Mouse (Mus musculus) liver, embryonic 12.5 days (tissue): ENCODE data around the gene Tpcn1. TPM values are rescaled to one million over a fixed set of nuclear protein-coding genes. Genes with fewer than 3 reads are reported as not detected.

Experiments
- ATAC-seq: fragments of 200-750 bp; cut with Nextera tagmentation; 2 replicates; pipeline ENCODE4 v1.8.0; 2017; ENCODE audit warnings: moderate number of reproducible peaks, mild to moderate bottlenecking, moderate library complexity
- H3K27ac ChIP-seq: fragments of 300-500 bp; sonication (generic); 2 replicates; pipeline ENCODE4 v1.5.1; 2016; ENCODE audit warnings: mild to moderate bottlenecking
- H3K27me3 ChIP-seq: fragments of 300-500 bp; sonication (generic); replicated peaks from 2 replicates; pipeline ENCODE4 v1.6.1; 2016; ENCODE audit warnings: mild to moderate bottlenecking, moderate library complexity
- H3K36me3 ChIP-seq: fragments of 300-500 bp; sonication (generic); 2 replicates; pipeline ENCODE4 v1.6.1; 2016; ENCODE audit warnings: mild to moderate bottlenecking, moderate library complexity
- H3K4me1 ChIP-seq: fragments of 300-500 bp; sonication (generic); 2 replicates; pipeline ENCODE4 v1.6.1; 2016
- H3K4me2 ChIP-seq: fragments of 300-500 bp; sonication (generic); 2 replicates; pipeline ENCODE4 v1.6.1; 2016; ENCODE audit warnings: mild to moderate bottlenecking, moderate library complexity
- H3K4me3 ChIP-seq: fragments of 300-500 bp; sonication (generic); 2 replicates; pipeline ENCODE4 v1.5.1; 2016; ENCODE audit warnings: mild to moderate bottlenecking, moderate library complexity
- H3K9ac ChIP-seq: fragments of 300-500 bp; sonication (generic); 2 replicates; pipeline ENCODE4 v1.6.1; 2016; ENCODE audit warnings: mild to moderate bottlenecking, moderate library complexity
- H3K9me3 ChIP-seq: fragments of 300-500 bp; sonication (generic); replicated peaks from 2 replicates; pipeline ENCODE4 v1.6.1; 2016; ENCODE audit warnings: mild to moderate bottlenecking, moderate library complexity
- WGBS: fragments of 180-500 bp; shearing (Covaris S2); methylation state at CpG from one replicate; pipeline ENCODE4 v1.1.7; 2016; ENCODE audit not compliant: insufficient replicate concordance; 5-methylcytosine and 5-hydroxymethylcytosine counted together
- polyA plus RNA-seq: library from polyadenylated mRNA; unstranded; fragments of >200 nt; fragmentation: Nextera tagmentation; extraction: Ambion mirVana; gene quantifications from 2 replicates; pipeline ENCODE4 v1.2.1, GENCODE M21; 2016

Gene Tpcn1
- polyA plus RNA-seq, 1 experiment from 2014 or later, result 24.8 TPM

DNA sequence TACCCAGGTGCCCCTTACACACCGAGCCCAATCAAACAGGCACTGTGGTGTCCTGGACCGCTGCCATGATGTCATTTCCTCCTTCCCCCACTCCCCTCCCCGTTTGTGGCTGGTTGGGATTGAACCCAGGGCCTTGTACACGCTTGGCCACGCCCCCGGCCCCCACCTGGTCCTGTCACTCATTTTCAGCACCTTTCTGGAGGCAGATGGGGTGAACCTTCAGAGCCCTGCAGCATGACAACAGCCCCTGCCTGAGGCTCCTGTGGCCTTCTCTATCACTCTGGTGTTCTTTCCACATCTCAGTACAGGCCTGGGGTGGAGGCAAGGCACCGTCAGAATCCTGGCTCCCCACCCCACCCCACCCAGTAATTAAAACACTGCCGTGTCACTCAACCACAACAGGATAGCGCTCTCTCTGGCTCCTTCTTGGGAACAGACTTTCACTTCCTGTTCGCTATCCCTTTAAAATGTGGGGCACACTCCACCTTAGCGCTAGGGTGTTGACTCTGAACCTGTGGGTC lies 11.6 kb downstream of the Tpcn1 start:
- 43% methylated on average over 11 of the region's 11 CpGs for WGBS
- peak overlapping the region; percentile 71 for H3K9ac ChIP-seq
- H3K4me2 ChIP-seq, result peak overlapping the region; percentile 70
- H3K9me3 ChIP-seq, result no peaks in the 10 kb centered on the region
- 0 out of 2 replicates have a peak overlapping the region, but pooled peaks have one; percentile 4 for H3K4me3 ChIP-seq
- H3K27me3 ChIP-seq, result no peaks in the 10 kb centered on the region
- H3K4me1 ChIP-seq, result peaks cover 82% of the 10 kb centered on the region
- peak; percentile 80 for ATAC-seq
- H3K36me3 ChIP-seq, result peaks cover 68% of the 10 kb centered on the region
- peak overlapping the region; percentile 98 for H3K27ac ChIP-seq

DNA sequence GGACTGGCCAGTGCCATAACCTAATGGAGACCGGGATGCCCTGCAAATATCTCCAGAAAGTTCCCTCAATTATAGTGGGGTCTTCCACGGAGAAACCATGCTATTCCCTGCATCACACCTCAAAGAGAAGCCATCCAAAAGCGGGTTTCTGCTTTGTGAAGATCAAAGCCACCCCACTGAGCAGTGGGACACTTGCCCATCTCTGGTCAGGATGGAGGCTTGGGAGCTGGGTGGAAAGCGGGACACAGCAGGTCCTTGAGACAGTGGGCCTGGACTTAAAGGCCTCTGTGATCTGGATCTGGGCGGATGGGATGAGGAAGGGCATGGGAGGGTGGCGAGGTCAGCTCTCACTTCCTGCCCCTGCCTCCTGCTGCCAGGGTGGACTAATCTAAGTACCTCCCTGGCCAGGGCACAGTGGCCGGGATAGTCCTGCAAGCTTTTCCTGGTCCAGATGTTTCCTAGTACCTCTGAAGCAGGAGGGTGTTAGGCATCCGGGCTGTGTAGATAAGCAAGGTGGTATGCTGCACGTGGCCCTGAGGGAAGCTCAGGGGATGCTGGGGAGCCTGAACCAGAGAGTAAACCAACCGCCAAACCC lies 13.9 kb downstream of the Tpcn1 start:
- Histone ChIP-seq H3K9me3 (no peaks in the 10 kb centered on the region), H3K27me3 (no peaks in the 10 kb centered on the region), H3K4me2 (no peak overlapping the region), H3K4me1 (peaks cover 85% of the 10 kb centered on the region), H3K36me3 (peaks cover 64% of the 10 kb centered on the region), H3K4me3 (no peak overlapping the region), H3K27ac (no peak overlapping the region), H3K9ac (no peak overlapping the region)
- WGBS, result 62% methylated on average over 10 of the region's 10 CpGs
- no peak for ATAC-seq

GRCm38 (mm10) chr5:120571056-120571740 lies 17.3 kb downstream of the Tpcn1 start:
- H3K36me3 ChIP-seq, result peaks cover 68% of the 10 kb centered on the region
- H3K4me2 ChIP-seq, result no peak overlapping the region
- no peak overlapping the region for H3K9ac ChIP-seq
- 83% methylated on average over 14 of the region's 14 CpGs for WGBS
- no peaks in the 10 kb centered on the region for H3K27me3 ChIP-seq
- H3K27ac ChIP-seq, result no peak overlapping the region
- H3K9me3 ChIP-seq, result no peaks in the 10 kb centered on the region
- H3K4me3 ChIP-seq, result no peak overlapping the region
- peaks cover 86% of the 10 kb centered on the region for H3K4me1 ChIP-seq
- no peak for ATAC-seq

DNA sequence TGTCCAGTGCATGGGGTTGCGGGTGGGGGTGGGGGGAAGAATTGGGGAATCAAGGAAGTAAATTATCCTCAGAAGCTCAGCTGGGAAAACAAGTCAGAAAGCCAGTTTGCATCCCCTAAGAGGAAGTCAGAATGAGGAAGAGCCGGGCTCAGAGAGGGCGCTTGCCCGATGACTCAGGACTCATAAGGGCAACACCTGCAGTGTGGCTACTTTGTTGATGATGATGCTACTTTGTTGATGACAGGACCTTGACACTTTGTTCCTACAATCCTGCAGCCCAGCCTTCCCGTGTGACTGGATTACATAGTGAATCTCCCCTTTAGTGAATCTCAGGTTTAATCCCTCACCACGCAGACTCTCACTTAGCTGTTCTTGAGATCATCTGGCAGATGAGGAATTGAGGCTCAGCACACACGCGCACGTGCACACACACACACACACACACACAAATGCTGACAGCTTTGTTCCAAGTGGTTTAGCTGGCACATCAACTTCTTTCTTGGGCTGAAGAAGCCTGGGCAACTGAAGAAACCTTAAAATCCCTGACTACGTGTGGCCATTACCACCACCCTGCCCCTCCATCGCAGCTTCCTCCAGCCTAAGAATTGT lies 18.1 kb downstream of the Tpcn1 start:
- no peak for ATAC-seq

DNA sequence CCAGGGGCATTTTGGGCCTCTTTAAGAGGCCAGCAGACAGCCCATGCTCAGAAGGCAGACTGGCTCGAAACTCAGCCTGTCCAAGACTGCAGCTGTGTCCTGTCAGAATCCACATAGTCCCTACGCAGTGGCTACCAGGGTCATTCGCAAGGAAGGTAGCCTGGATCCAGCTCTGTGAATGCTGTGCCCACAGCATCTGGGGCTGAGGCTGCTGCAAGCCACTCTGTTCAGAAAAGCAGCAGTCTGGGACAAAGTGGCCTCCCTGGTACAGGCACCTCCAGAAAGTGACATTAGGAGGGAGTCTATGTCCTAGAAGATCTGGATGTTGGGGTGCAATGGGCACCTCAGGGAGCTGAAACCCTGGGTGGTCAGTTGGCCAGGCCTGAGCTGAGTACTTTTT lies 18.7 kb downstream of the Tpcn1 start:
- Histone ChIP-seq H3K9me3 (no peaks in the 10 kb centered on the region), H3K27ac (peak overlapping the region; percentile 3; the same call in 1 of the 2 replicates), H3K36me3 (peaks cover 69% of the 10 kb centered on the region), H3K4me2 (no peak overlapping the region), H3K9ac (no peak overlapping the region; the same call in 1 of the 2 replicates), H3K27me3 (no peaks in the 10 kb centered on the region), H3K4me1 (peaks cover 88% of the 10 kb centered on the region), H3K4me3 (no peak overlapping the region)
- WGBS, result 90% methylated on average over 3 of the region's 3 CpGs
- no peak for ATAC-seq

More for the DNA sequence above, 18.1 kb downstream of the Tpcn1 start:
- 69% methylated on average over 11 of the region's 11 CpGs for WGBS
- Histone ChIP-seq H3K36me3 (peaks cover 72% of the 10 kb centered on the region), H3K4me3 (no peak overlapping the region), H3K4me1 (peaks cover 88% of the 10 kb centered on the region), H3K9ac (no peak overlapping the region), H3K27me3 (no peaks in the 10 kb centered on the region), H3K27ac (no peak overlapping the region), H3K9me3 (no peaks in the 10 kb centered on the region), H3K4me2 (no peak overlapping the region)

GRCm38 (mm10) chr5:120568964-120569363 lies 19.5 kb downstream of the Tpcn1 start:
- H3K4me1 ChIP-seq, result peaks cover 89% of the 10 kb centered on the region
- H3K4me3 ChIP-seq, result no peak overlapping the region
- no peaks in the 10 kb centered on the region for H3K9me3 ChIP-seq
- WGBS, result 54% methylated on average over 4 of the region's 4 CpGs
- H3K9ac ChIP-seq, result no peak overlapping the region
- H3K27ac ChIP-seq, result no peak overlapping the region
- no peaks in the 10 kb centered on the region for H3K27me3 ChIP-seq
- H3K36me3 ChIP-seq, result peaks cover 61% of the 10 kb centered on the region
- H3K4me2 ChIP-seq, result no peak overlapping the region
- ATAC-seq, result 0 out of 2 replicates have a peak, but pooled peaks have one; percentile 13

GRCm38 (mm10) chr5:120568336-120568768 lies 20.1 kb downstream of the Tpcn1 start:
- no peak for ATAC-seq
- Histone ChIP-seq H3K9ac (no peak overlapping the region), H3K4me2 (no peak overlapping the region)

GRCm38 (mm10) chr5:120567761-120568211 lies 20.7 kb downstream of the Tpcn1 start:
- H3K27ac ChIP-seq, result no peak overlapping the region
- no peaks in the 10 kb centered on the region for H3K9me3 ChIP-seq
- H3K27me3 ChIP-seq, result no peaks in the 10 kb centered on the region
- WGBS, result 84% methylated on average over 14 of the region's 14 CpGs
- ATAC-seq, result no peak
- H3K4me1 ChIP-seq, result peaks cover 94% of the 10 kb centered on the region
- H3K36me3 ChIP-seq, result peaks cover 50% of the 10 kb centered on the region
- no peak overlapping the region for H3K9ac ChIP-seq
- no peak overlapping the region for H3K4me2 ChIP-seq
- no peak overlapping the region for H3K4me3 ChIP-seq

More at GRCm38 (mm10) chr5:120568336-120568768, 20.1 kb downstream of the Tpcn1 start:
- Histone ChIP-seq H3K36me3 (peaks cover 55% of the 10 kb centered on the region), H3K27ac (no peak overlapping the region), H3K9me3 (no peaks in the 10 kb centered on the region), H3K4me3 (no peak overlapping the region), H3K4me1 (peaks cover 89% of the 10 kb centered on the region), H3K27me3 (no peaks in the 10 kb centered on the region)
- WGBS, result 79% methylated on average over 9 of the region's 9 CpGs

GRCm38 (mm10) chr5:120567253-120567701 lies 21.2 kb downstream of the Tpcn1 start:
- no peak overlapping the region for H3K27ac ChIP-seq
- no peaks in the 10 kb centered on the region for H3K27me3 ChIP-seq
- no peak overlapping the region for H3K4me2 ChIP-seq
- WGBS, result 71% methylated on average over 21 of the region's 21 CpGs
- peaks cover 97% of the 10 kb centered on the region for H3K4me1 ChIP-seq
- no peak for ATAC-seq
- no peak overlapping the region for H3K4me3 ChIP-seq
- H3K9ac ChIP-seq, result no peak overlapping the region
- no peaks in the 10 kb centered on the region for H3K9me3 ChIP-seq
- H3K36me3 ChIP-seq, result peaks cover 47% of the 10 kb centered on the region

- Histone ChIP-seq H3K4me1 (peaks cover 98% of the 10 kb centered on the region), H3K27me3 (no peaks in the 10 kb centered on the region), H3K9ac (no peak overlapping the region), H3K27ac (0 out of 2 replicates have a peak overlapping the region, but pooled peaks have one; percentile 17), H3K36me3 (peaks cover 47% of the 10 kb centered on the region), H3K4me3 (no peak overlapping the region), H3K9me3 (no peaks in the 10 kb centered on the region), H3K4me2 (no peak overlapping the region)
- WGBS, result 59% methylated on average over 9 of the region's 9 CpGs
- no peak for ATAC-seq
Measured at GRCm38 (mm10) chr5:120566681-120567252, 21.7 kb downstream of the Tpcn1 start.

DNA sequence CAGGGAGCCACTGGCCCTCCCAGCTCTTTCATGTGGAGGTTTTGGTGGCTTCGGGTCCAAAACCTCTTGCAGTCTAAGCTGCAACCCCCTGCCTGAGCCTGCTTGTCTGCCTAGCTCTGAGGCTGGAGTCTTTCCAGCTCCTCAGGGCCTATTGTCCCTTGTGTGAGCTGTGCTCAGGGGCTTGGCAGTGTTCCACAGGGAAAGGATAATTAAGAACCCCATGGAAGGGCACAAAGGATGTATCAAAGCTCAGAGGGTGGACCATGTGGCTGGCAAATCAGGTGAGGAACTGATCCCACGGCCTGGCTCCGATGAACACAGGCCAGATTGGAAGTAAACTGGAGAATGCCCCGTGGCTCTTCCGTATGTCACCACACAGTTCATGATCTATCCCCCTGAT lies 22.4 kb downstream of the Tpcn1 start:
- peaks cover 96% of the 10 kb centered on the region for H3K4me1 ChIP-seq
- H3K27me3 ChIP-seq, result no peaks in the 10 kb centered on the region
- no peak overlapping the region for H3K4me3 ChIP-seq
- H3K27ac ChIP-seq, result peak overlapping the region; percentile 49
- ATAC-seq, result no peak
- H3K4me2 ChIP-seq, result no peak overlapping the region
- peaks cover 43% of the 10 kb centered on the region for H3K36me3 ChIP-seq
- 86% methylated on average over 5 of the region's 5 CpGs for WGBS
- H3K9me3 ChIP-seq, result no peaks in the 10 kb centered on the region
- no peak overlapping the region for H3K9ac ChIP-seq
